Mouse (Mus musculus) CH12.LX (cell line): ENCODE results near the gene Egf. TPM values are rescaled to one million over a fixed set of nuclear protein-coding genes. Genes with fewer than 3 reads are reported as not detected.

Source experiments
- DNase-seq: peaks from one replicate; pipeline ENCODE4 v3.0.0-alpha.2; 2013; ENCODE audit errors: extremely low read depth
- H3K27ac ChIP-seq: 2 replicates; pipeline ENCODE4 v1.5.1; 2012; ENCODE audit warnings: low read depth, mild to moderate bottlenecking, control low read depth, moderate library complexity; ENCODE audit not compliant: insufficient read depth
- H3K27me3 ChIP-seq: replicated peaks from 2 replicates; pipeline ENCODE3; 2012; ENCODE audit warnings: inconsistent platforms
- H3K36me3 ChIP-seq, 2 experiments: replicated peaks in 1 of 2; 2 replicates each; pipeline versions ENCODE3 to v1.6.1; 2012; ENCODE audit warnings: inconsistent platforms in 1 of 2, low read length in 1 of 2, mild to moderate bottlenecking in 1 of 2, mixed read lengths in 1 of 2, moderate library complexity in 1 of 2; ENCODE audit not compliant: control insufficient read depth in 1 of 2, insufficient read depth in 1 of 2
- H3K4me1 ChIP-seq, 2 experiments: 2 replicates each; pipeline ENCODE4 v1.6.1; 2012; ENCODE audit warnings: inconsistent platforms in 1 of 2, moderate library complexity in 1 of 2; ENCODE audit not compliant: insufficient read depth in 2 of 2, control insufficient read depth in 1 of 2
- H3K4me2 ChIP-seq: 2 replicates; pipeline ENCODE4 v1.6.1; 2012; ENCODE audit warnings: low read depth, mild to moderate bottlenecking, control low read depth; ENCODE audit not compliant: poor library complexity, insufficient read depth, severe bottlenecking
- H3K4me3 ChIP-seq, 3 experiments: fragments of 150-350 bp in 1 of 3; sonication (generic) in 1 of 3; replicated peaks in 1 of 3; 2 replicates each; pipeline versions ENCODE3 to v1.5.1; 2011 to 2012; ENCODE audit warnings: low read depth in 2 of 3, low read length in 2 of 3, mild to moderate bottlenecking in 2 of 3, moderate library complexity in 2 of 3, control low read depth in 1 of 3, improper control_type of control experiment in 1 of 3, inconsistent platforms in 1 of 3, mixed read lengths in 1 of 3; ENCODE audit not compliant: poor library complexity in 1 of 3
- H3K79me2 ChIP-seq: replicated peaks from 2 replicates; pipeline ENCODE4 v1.6.1; 2012; ENCODE audit warnings: mild to moderate bottlenecking, moderate library complexity; ENCODE audit not compliant: control insufficient read depth, poor library complexity, insufficient read depth, severe bottlenecking; ENCODE audit errors: extremely low read depth
- H3K9ac ChIP-seq: 2 replicates; pipeline ENCODE4 v1.6.1; 2012; ENCODE audit warnings: low read depth, mild to moderate bottlenecking, control low read depth, moderate library complexity; ENCODE audit not compliant: insufficient read depth
- H3K9me3 ChIP-seq: replicated peaks from 2 replicates; pipeline ENCODE3; 2012; ENCODE audit warnings: low read length, inconsistent platforms, mixed read lengths
- CHD2 ChIP-seq: IDR thresholded peaks from 2 replicates; pipeline ENCODE4 v1.6.1; 2011; ENCODE audit warnings: low read length, improper control_type of control experiment
- CTCF ChIP-seq, 2 experiments: IDR thresholded peaks in 1 of 2; conservative IDR thresholded peaks in 1 of 2; 2 replicates each; pipeline ENCODE4 v1.5.1; 2011 to 2012; ENCODE audit warnings: low read depth in 2 of 2, low read length in 2 of 2, improper control_type of control experiment in 1 of 2, inconsistent platforms in 1 of 2, mild to moderate bottlenecking in 1 of 2, moderate library complexity in 1 of 2
- EP300 ChIP-seq: IDR thresholded peaks from 2 replicates; pipeline ENCODE4 v1.6.1; 2011; ENCODE audit warnings: low read length, improper control_type of control experiment
- MAFK ChIP-seq: IDR thresholded peaks from 2 replicates; pipeline ENCODE4 v1.6.1; 2011; ENCODE audit warnings: low read length, improper control_type of control experiment; ENCODE audit not compliant: insufficient replicate concordance
- RAD21 ChIP-seq: IDR thresholded peaks from 2 replicates; pipeline ENCODE4 v1.6.1; 2011; ENCODE audit warnings: low read depth, mild to moderate bottlenecking, low read length, improper control_type of control experiment, moderate library complexity
- SMC3 ChIP-seq: IDR thresholded peaks from 2 replicates; pipeline ENCODE4 v1.6.1; 2011; ENCODE audit warnings: low read depth, low read length, improper control_type of control experiment
- UBTF ChIP-seq: IDR thresholded peaks from 2 replicates; pipeline ENCODE4 v1.6.1; 2012; ENCODE audit warnings: low read depth, mild to moderate bottlenecking, inconsistent platforms, low read length, improper control_type of control experiment, moderate library complexity
- ZC3H11A ChIP-seq: IDR thresholded peaks from 2 replicates; pipeline ENCODE4 v1.6.1; 2012; ENCODE audit warnings: low read depth, mild to moderate bottlenecking, inconsistent platforms, low read length, improper control_type of control experiment
- dilution Hi-C: fragments of 300-500 bp; cut with MboI; formaldehyde crosslinking; loops from 2 replicates; pipeline ENCODE4 v1.14.3; 2020; ENCODE audit warnings: low sequenced_read_pairs; ENCODE audit not compliant: extremely low pct_unique_long_range_greater_than_20kb, extremely low pct_ligation_motif_present
- in situ Hi-C: fragments of 300-500 bp; cut with MboI; formaldehyde crosslinking; loops from 3 replicates; pipeline ENCODE4 v1.14.3; 2019; ENCODE audit warnings: low sequenced_read_pairs, low pct_ligation_motif_present, low pct_unique_long_range_greater_than_20kb, mixed read lengths
- polyA plus RNA-seq: library from polyadenylated mRNA; unstranded; fragments of >175 nt; gene quantifications from 2 replicates; pipeline ENCODE4 v1.2.1, GENCODE M21; 2012; ENCODE audit warnings: low read depth; ENCODE audit not compliant: insufficient read length
- total RNA-seq, 2 experiments: library from RNA; depleted of rRNA; stranded (reverse); fragments of 300-350 nt in 1 of 2; fragments of >200 nt in 1 of 2; gene quantifications; 2 replicates each; pipeline ENCODE4 v1.2.3; 2012 to 2014

The Egf gene
- total and polyA plus RNA-seq, 3 experiments, result 2.3 to 4.1 (median 3.9) TPM

GRCm38 (mm10) chr3:129692816-129693215 lies 62.3 kb downstream of the Egf start:
- in situ Hi-C loops, result loop anchor here (25.0 kb wide), 1 partner anchor 256 kb away; no protein-coding TSS in a partner anchor

DNA sequence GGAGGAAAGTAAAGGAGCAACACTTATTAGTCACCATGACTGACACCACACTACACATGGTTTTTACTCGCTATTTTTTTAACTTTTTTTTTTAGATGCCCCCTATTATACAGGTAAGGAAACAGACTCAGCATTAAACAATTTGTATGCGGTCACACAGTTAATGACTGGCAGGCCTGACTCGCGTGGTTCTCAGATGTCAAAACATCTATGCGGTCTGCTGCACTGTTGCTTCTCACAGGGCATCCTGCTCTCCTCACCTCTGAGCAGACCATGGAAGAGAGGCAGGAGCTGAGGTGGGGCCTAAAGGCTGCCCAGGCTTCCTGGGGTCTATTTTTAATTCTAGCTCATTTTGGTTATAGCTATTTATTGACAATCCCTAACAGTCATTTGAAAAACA lies 67.7 kb downstream of the Egf start:
- Histone ChIP-seq H3K27ac (no peak overlapping the region), H3K36me3 (peaks cover under 1 to 60% of the 10 kb centered on the region in 2 experiments), H3K9ac (no peak overlapping the region), H3K9me3 (no peaks in the 10 kb centered on the region), H3K79me2 (no peaks in the 10 kb centered on the region), H3K4me3 (no peak overlapping the region), H3K4me1 (no peaks in the 10 kb centered on the region), H3K27me3 (no peaks in the 10 kb centered on the region), H3K4me2 (no peak overlapping the region)
- no peak for TF ChIP-seq CHD2
- no peak for DNase-seq
- dilution Hi-C loops (no loop called here), in situ Hi-C loops (loop anchor here (10.0 to 25.0 kb wide), 2 partner anchors 250 to 383 kb away; no protein-coding TSS in a partner anchor)

More at GRCm38 (mm10) chr3:129692816-129693215, 62.3 kb downstream of the Egf start:
- no peak overlapping the region for H3K4me3 ChIP-seq
- no peak overlapping the region for H3K4me2 ChIP-seq
- H3K36me3 ChIP-seq, result peaks cover 8 to 66% of the 10 kb centered on the region in 2 experiments
- dilution Hi-C loops, result no loop called here
- no peak overlapping the region for H3K9ac ChIP-seq
- TF ChIP-seq EP300 (no peak), CTCF (conservative IDR thresholded peaks at IDR 0.05 in 1 of 2, IDR thresholded peaks at IDR 0.05 in 1 of 2; ENCODE audit: low read depth in 2 of 2, low read length in 2 of 2) (peak in 1 of 2 experiments; percentile 16; a peak in 1 of 4 replicates)
- TF ChIP-seq, all 38 proteins: peak for 1
- Histone ChIP-seq H3K27ac (no peak overlapping the region), H3K4me1 (0 out of 4 replicates have a peak, but pooled peaks cover 0 to 3% of the 10 kb centered on the region in 2 experiments), H3K79me2 (no peaks in the 10 kb centered on the region), H3K27me3 (no peaks in the 10 kb centered on the region), H3K9me3 (no peaks in the 10 kb centered on the region)
- DNase-seq, result no peak

- Histone ChIP-seq H3K36me3 (peaks cover 3 to 62% of the 10 kb centered on the region in 2 experiments), H3K9me3 (no peaks in the 10 kb centered on the region), H3K79me2 (no peaks in the 10 kb centered on the region), H3K27me3 (no peaks in the 10 kb centered on the region), H3K9ac (no peak overlapping the region), H3K4me2 (no peak overlapping the region), H3K4me3 (no peak overlapping the region), H3K27ac (no peak overlapping the region), H3K4me1 (no peaks in the 10 kb centered on the region)
- DNase-seq, result peak; percentile 59
- TF ChIP-seq SMC3 (peak; percentile 75), RAD21 (peak; percentile 91), UBTF (no peak), MAFK (peak; percentile 21; the same call in 1 of the 2 replicates), ZC3H11A (peak; percentile 14; the same call in 1 of the 2 replicates), CTCF (conservative IDR thresholded peaks at IDR 0.05 in 1 of 2, IDR thresholded peaks at IDR 0.05 in 1 of 2; ENCODE audit: low read depth in 2 of 2, low read length in 2 of 2) (peak; percentile 48 to 82)
- in situ Hi-C loops, result loop anchor here (10.0 to 25.0 kb wide), 2 partner anchors 250 to 382 kb away; no protein-coding TSS in a partner anchor
- dilution Hi-C loops, result no loop called here
These were observed 68.3 kb downstream of the Egf start for GRCm38 (mm10) chr3:129686698-129687333.
